Mouse (Mus musculus) hindbrain, embryonic 12.5 days (tissue): ENCODE results near the gene Crygb. TPM values are rescaled to one million over a fixed set of nuclear protein-coding genes. Genes with fewer than 3 reads are reported as not detected.
A peak's percentile ranks its signal among the peaks of the same experiment; 100 is the strongest.

ENCODE experiments used
- ATAC-seq: fragments of 200-750 bp; cut with Nextera tagmentation; 2 replicates; pipeline ENCODE4 v1.8.0; 2017; ENCODE audit warnings: moderate TSS enrichment; ENCODE audit not compliant: low FRiP score
- H3K27ac ChIP-seq: fragments of 300-500 bp; sonication (generic); 2 replicates; pipeline ENCODE4 v1.5.1; 2016; ENCODE audit warnings: mild to moderate bottlenecking
- H3K27me3 ChIP-seq: fragments of 300-500 bp; sonication (generic); 2 replicates; pipeline ENCODE4 v1.6.1; 2016; ENCODE audit warnings: mild to moderate bottlenecking
- H3K36me3 ChIP-seq: fragments of 300-500 bp; sonication (generic); 2 replicates; pipeline ENCODE4 v1.6.1; 2016; ENCODE audit warnings: mild to moderate bottlenecking
- H3K4me1 ChIP-seq: fragments of 300-500 bp; sonication (generic); 2 replicates; pipeline ENCODE4 v1.6.1; 2016
- H3K4me2 ChIP-seq: fragments of 300-500 bp; sonication (generic); replicated peaks from 2 replicates; pipeline ENCODE4 v1.6.1; 2016; ENCODE audit warnings: mild to moderate bottlenecking
- H3K4me3 ChIP-seq: fragments of 300-500 bp; sonication (generic); 2 replicates; pipeline ENCODE4 v1.5.1; 2016; ENCODE audit warnings: mild to moderate bottlenecking
- H3K9ac ChIP-seq: fragments of 300-500 bp; sonication (generic); 2 replicates; pipeline ENCODE4 v1.6.1; 2016; ENCODE audit warnings: mild to moderate bottlenecking, moderate library complexity
- H3K9me3 ChIP-seq: fragments of 300-500 bp; sonication (generic); replicated peaks from 2 replicates; pipeline ENCODE4 v1.6.1; 2016; ENCODE audit warnings: mild to moderate bottlenecking
- WGBS: fragments of 180-500 bp; shearing (Covaris S2); methylation state at CpG from one replicate; pipeline ENCODE4 v1.1.7; 2016; 5-methylcytosine and 5-hydroxymethylcytosine counted together
- polyA plus RNA-seq: library from polyadenylated mRNA; unstranded; fragments of >200 nt; fragmentation: Nextera tagmentation; extraction: Ambion mirVana; gene quantifications from 2 replicates; pipeline ENCODE4 v1.2.1, GENCODE M21; 2016

The Crygb gene
- not detected in 2 replicates for polyA plus RNA-seq

- ATAC-seq = no peak
- WGBS = 39% methylated on average over 7 of the region's 7 CpGs
- H3K4me3 ChIP-seq = no peak within 1 kb of the TSS
- H3K36me3 ChIP-seq = no peaks in the 10 kb centered on the region
- no peaks in the 10 kb centered on the region for H3K9me3 ChIP-seq
- H3K9ac ChIP-seq = no peak within 1 kb of the TSS
- H3K27ac ChIP-seq = no peak within 1 kb of the TSS
- no peaks in the 10 kb centered on the region for H3K27me3 ChIP-seq
- H3K4me2 ChIP-seq = no peak within 1 kb of the TSS
- 0 out of 2 replicates have a peak, but pooled peaks cover 3% of the 10 kb centered on the region for H3K4me1 ChIP-seq
Observed at GRCm38 (mm10) chr1:65082188-65082587, at the start of gene Crygb. Gene Crygb (minus strand): TSS chr1:65082288.

- WGBS = 92% methylated on average over 1 of the region's 1 CpGs
- Histone ChIP-seq H3K4me2 (no peak overlapping the region), H3K27ac (no peak overlapping the region), H3K4me3 (no peak overlapping the region), H3K36me3 (no peaks in the 10 kb centered on the region), H3K9ac (no peak overlapping the region), H3K9me3 (no peaks in the 10 kb centered on the region), H3K27me3 (no peaks in the 10 kb centered on the region), H3K4me1 (no peaks in the 10 kb centered on the region)
- ATAC-seq = no peak
Observed at GRCm38 (mm10) chr1:65131671-65132070, 49.6 kb upstream of the Crygb start.

- no peak for ATAC-seq
- 79% methylated on average over 3 of the region's 3 CpGs for WGBS
Observed at GRCm38 (mm10) chr1:65130226-65130625, 48.1 kb upstream of the Crygb start.

GRCm38 (mm10) chr1:65129634-65130180 is 47.6 kb upstream of the Crygb start:
- no peak for ATAC-seq
- Histone ChIP-seq H3K4me3 (no peak overlapping the region), H3K4me2 (no peak overlapping the region), H3K27ac (no peak overlapping the region), H3K9me3 (no peaks in the 10 kb centered on the region), H3K9ac (no peak overlapping the region), H3K36me3 (no peaks in the 10 kb centered on the region), H3K4me1 (no peaks in the 10 kb centered on the region), H3K27me3 (no peaks in the 10 kb centered on the region)
- WGBS = 80% methylated on average over 3 of the region's 3 CpGs

More at GRCm38 (mm10) chr1:65130226-65130625, 48.1 kb upstream of the Crygb start:
- Histone ChIP-seq H3K36me3 (no peaks in the 10 kb centered on the region), H3K27me3 (no peaks in the 10 kb centered on the region), H3K4me2 (no peak overlapping the region), H3K4me1 (no peaks in the 10 kb centered on the region), H3K9me3 (no peaks in the 10 kb centered on the region), H3K27ac (no peak overlapping the region), H3K4me3 (no peak overlapping the region), H3K9ac (no peak overlapping the region)

GRCm38 (mm10) chr1:65122574-65123372 is 40.7 kb upstream of the Crygb start, which contains the start of gene D630023F18Rik:
Gene D630023F18Rik (minus strand): TSS chr1:65123214.
- Histone ChIP-seq H3K4me2 (peak within 1 kb of the TSS; percentile 44), H3K4me1 (no peaks in the 10 kb centered on the region), H3K27me3 (no peaks in the 10 kb centered on the region), H3K36me3 (no peaks in the 10 kb centered on the region), H3K9me3 (no peaks in the 10 kb centered on the region), H3K9ac (no peak within 1 kb of the TSS), H3K4me3 (peak within 1 kb of the TSS; percentile 20; the same call in 1 of the 2 replicates), H3K27ac (no peak within 1 kb of the TSS)
- ATAC-seq = no peak
- 27% methylated on average over 9 of the region's 9 CpGs for WGBS

GRCm38 (mm10) chr1:65119438-65119837 is 37.4 kb upstream of the Crygb start, which contains the start of gene Gm28845:
Gene Gm28845 (minus strand): TSS chr1:65119558.
- H3K4me2 ChIP-seq = no peak within 1 kb of the TSS
- H3K4me3 ChIP-seq = no peak within 1 kb of the TSS
- no peak within 1 kb of the TSS for H3K9ac ChIP-seq
- no peak within 1 kb of the TSS for H3K27ac ChIP-seq
- no peaks in the 10 kb centered on the region for H3K4me1 ChIP-seq
- no peaks in the 10 kb centered on the region for H3K9me3 ChIP-seq
- no peaks in the 10 kb centered on the region for H3K27me3 ChIP-seq
- ATAC-seq = no peak
- H3K36me3 ChIP-seq = no peaks in the 10 kb centered on the region
- WGBS = 89% methylated on average over 1 of the region's 1 CpGs

- Histone ChIP-seq H3K9me3 (no peaks in the 10 kb centered on the region), H3K27ac (no peak overlapping the region), H3K4me3 (no peak overlapping the region), H3K36me3 (no peaks in the 10 kb centered on the region), H3K9ac (no peak overlapping the region), H3K4me1 (no peaks in the 10 kb centered on the region), H3K4me2 (no peak overlapping the region), H3K27me3 (no peaks in the 10 kb centered on the region)
- no peak for ATAC-seq
- 70% methylated on average over 8 of the region's 8 CpGs for WGBS
Observed at GRCm38 (mm10) chr1:65118150-65118913, 36.2 kb upstream of the Crygb start.

GRCm38 (mm10) chr1:65113536-65114172 is 31.6 kb upstream of the Crygb start:
- Histone ChIP-seq H3K27ac (no peak overlapping the region), H3K4me2 (no peak overlapping the region), H3K9me3 (no peaks in the 10 kb centered on the region), H3K36me3 (no peaks in the 10 kb centered on the region), H3K4me3 (no peak overlapping the region), H3K27me3 (no peaks in the 10 kb centered on the region), H3K9ac (no peak overlapping the region), H3K4me1 (0 out of 2 replicates have a peak, but pooled peaks cover 2% of the 10 kb centered on the region)
- no peak for ATAC-seq
- WGBS = 89% methylated on average over 5 of the region's 5 CpGs

- H3K9me3 ChIP-seq = no peaks in the 10 kb centered on the region
- peak overlapping the region; percentile 35 for H3K4me2 ChIP-seq
- no peaks in the 10 kb centered on the region for H3K27me3 ChIP-seq
- 49% methylated on average over 14 of the region's 14 CpGs for WGBS
- no peak overlapping the region for H3K27ac ChIP-seq
- H3K36me3 ChIP-seq = no peaks in the 10 kb centered on the region
- ATAC-seq = no peak
- no peak overlapping the region for H3K9ac ChIP-seq
- H3K4me1 ChIP-seq = 0 out of 2 replicates have a peak, but pooled peaks cover 2% of the 10 kb centered on the region
- H3K4me3 ChIP-seq = no peak overlapping the region
Observed at GRCm38 (mm10) chr1:65112807-65113196, 30.7 kb upstream of the Crygb start.

- H3K4me1 ChIP-seq = 0 out of 2 replicates have a peak, but pooled peaks cover 2% of the 10 kb centered on the region
- no peak overlapping the region for H3K27ac ChIP-seq
- no peak overlapping the region for H3K4me3 ChIP-seq
- no peaks in the 10 kb centered on the region for H3K9me3 ChIP-seq
- H3K4me2 ChIP-seq = peak overlapping the region; percentile 35
- no peaks in the 10 kb centered on the region for H3K36me3 ChIP-seq
- no peak overlapping the region for H3K9ac ChIP-seq
- no peaks in the 10 kb centered on the region for H3K27me3 ChIP-seq
- ATAC-seq = peak; percentile 58; the same call in 1 of the 2 replicates
- WGBS = 12% methylated on average over 8 of the region's 8 CpGs
Observed at GRCm38 (mm10) chr1:65112031-65112806, 30.1 kb upstream of the Crygb start.

- no peak for ATAC-seq
- Histone ChIP-seq H3K9ac (no peak overlapping the region), H3K27me3 (no peaks in the 10 kb centered on the region), H3K36me3 (no peaks in the 10 kb centered on the region), H3K4me3 (no peak overlapping the region), H3K4me1 (0 out of 2 replicates have a peak, but pooled peaks cover 2% of the 10 kb centered on the region), H3K27ac (no peak overlapping the region), H3K4me2 (no peak overlapping the region), H3K9me3 (no peaks in the 10 kb centered on the region)
- 77% methylated on average over 25 of the region's 25 CpGs for WGBS
Observed at GRCm38 (mm10) chr1:65109756-65110435, 27.8 kb upstream of the Crygb start.
